Mouse (Mus musculus) B cell, adult (primary cell): ENCODE data around the gene Gys1. TPM values are rescaled to one million over a fixed set of nuclear protein-coding genes. Genes with fewer than 3 reads are reported as not detected.

ENCODE experiments used
- total RNA-seq: library from RNA; stranded (reverse); gene quantifications from 4 replicates; pipeline ENCODE4 v1.2.4, GENCODE M21; 2023; ENCODE audit not compliant: inconsistent age

Gys1 gene
- total RNA-seq = 15.2 to 19.8 TPM (median 17.4 TPM) in 4 replicates

GRCm38 (mm10) chr7:45434203-45435015, at the start of gene Gys1:
Gene Gys1 (plus strand): TSS chr7:45434844.

GRCm38 (mm10) chr7:45395578-45396336, 38.9 kb upstream of the Gys1 start, which contains the start of gene Snrnp70:
Gene Snrnp70 (minus strand): TSS chr7:45395742.

GRCm38 (mm10) chr7:45405091-45406075, 29.3 kb upstream of the Gys1 start, which contains the start of gene Kcna7:
Gene Kcna7 (plus strand): TSS chr7:45405653.

GRCm38 (mm10) chr7:45413113-45413863, 21.4 kb upstream of the Gys1 start, which contains the start of gene Ntf5:
Gene Ntf5 (plus strand): TSS chr7:45413695.

GRCm38 (mm10) chr7:45420615-45420919, 14.1 kb upstream of the Gys1 start, which contains the start of gene Lhb:
Gene Lhb (plus strand): TSS chr7:45420820.

GRCm38 (mm10) chr7:45437521-45438276, 3.1 kb downstream of the Gys1 start, which contains the start of gene Ruvbl2:
Gene Ruvbl2 (minus strand): TSS chr7:45438096.

GRCm38 (mm10) chr7:45459564-45460140, 25.0 kb downstream of the Gys1 start, which contains the start of gene Ftl1:
Gene Ftl1 (minus strand): TSS chr7:45459884.

GRCm38 (mm10) chr7:45466283-45467089, 31.8 kb downstream of the Gys1 start, which contains the start of gene Bax:
Gene Bax (minus strand): TSS chr7:45466898.

GRCm38 (mm10) chr7:45481374-45481927, 46.8 kb downstream of the Gys1 start, which contains the start of gene Tulp2:
Gene Tulp2 (plus strand): TSS chr7:45481877.

GRCm38 (mm10) chr7:45486761-45487415, 52.2 kb downstream of the Gys1 start, which contains the start of gene Gm45808:
Gene Gm45808 (minus strand): TSS chr7:45486811.

GRCm38 (mm10) chr7:45488293-45489204, 53.9 kb downstream of the Gys1 start, which contains the start of gene Dhdh:
Gene Dhdh (minus strand): TSS chr7:45488805.

Other genes starting within 250 kb of the Gys1 start
- 0.54 to 1.1 TPM (median 0.78 TPM) in 4 replicates for gene Ccdc155, start 230.0 kb upstream of the Gys1 start, total RNA-seq
- gene Dkkl1, start 222.7 kb upstream of the Gys1 start, total RNA-seq = 1.3 to 2.7 TPM (median 2.0 TPM) in 3 of 4 replicates, not detected in the other
- gene Tead2, start 219.1 kb upstream of the Gys1 start, total RNA-seq = not detected in 4 replicates
- 1,683 to 1,834 TPM (median 1,832 TPM) in 4 replicates for gene Cd37, start 195.7 kb upstream of the Gys1 start, total RNA-seq
- gene Slc6a16, start 193.8 kb upstream of the Gys1 start, total RNA-seq = not detected in 4 replicates
- gene Slc6a21, start 157.3 kb upstream of the Gys1 start, total RNA-seq = 0.51 to 0.64 TPM (median 0.60 TPM) in 4 replicates
- gene Trpm4, start 101.1 kb upstream of the Gys1 start, total RNA-seq = 5.9 to 13.0 TPM (median 9.1 TPM) in 4 replicates
- gene Hrc, start 99.6 kb upstream of the Gys1 start, total RNA-seq = not detected in 4 replicates
- 0.13 to 0.33 TPM (median 0.23 TPM) in 4 replicates for gene Ppfia3, start 67.8 kb upstream of the Gys1 start, total RNA-seq
- gene Lin7b, start 64.3 kb upstream of the Gys1 start, total RNA-seq = 1.2 TPM in 1 of 4 replicates, not detected in the others
- 574 to 602 TPM (median 590 TPM) in 4 replicates for gene Snrnp70, start 39.1 kb upstream of the Gys1 start, total RNA-seq
- not detected in 4 replicates for gene Kcna7, start 29.2 kb upstream of the Gys1 start, total RNA-seq
- not detected in 4 replicates for gene Ntf5, start 21.1 kb upstream of the Gys1 start, total RNA-seq
- not detected in 4 replicates for gene Lhb, start 14.0 kb upstream of the Gys1 start, total RNA-seq
- 38.2 to 60.2 TPM (median 47.5 TPM) in 4 replicates for gene Ruvbl2, start 3.3 kb downstream of the Gys1 start, total RNA-seq
- 648 to 704 TPM (median 682 TPM) in 4 replicates for gene Ftl1, start 25.0 kb downstream of the Gys1 start, total RNA-seq
- 107 to 138 TPM (median 119 TPM) in 4 replicates for gene Bax, start 32.1 kb downstream of the Gys1 start, total RNA-seq
- gene Tulp2, start 47.0 kb downstream of the Gys1 start, total RNA-seq = not detected in 4 replicates
- 0.77 to 1.8 TPM (median 0.98 TPM) in 4 replicates for gene Gm45808, start 52.0 kb downstream of the Gys1 start, total RNA-seq
- 2.9 to 3.9 TPM (median 3.5 TPM) in 4 replicates for gene Dhdh, start 54.0 kb downstream of the Gys1 start, total RNA-seq
- 76.1 to 93.0 TPM (median 84.2 TPM) in 4 replicates for gene Nucb1, start 75.6 kb downstream of the Gys1 start, total RNA-seq
- 1,362 to 1,471 TPM (median 1,417 TPM) in 4 replicates for gene Ppp1r15a, start 91.4 kb downstream of the Gys1 start, total RNA-seq
- 0.83 to 4.6 TPM (median 2.2 TPM) in 4 replicates for gene Plekha4, start 91.5 kb downstream of the Gys1 start, total RNA-seq
- not detected in 4 replicates for gene Hsd17b14, start 120.0 kb downstream of the Gys1 start, total RNA-seq
- gene Bcat2, start 135.3 kb downstream of the Gys1 start, total RNA-seq = 27.1 to 39.9 TPM (median 32.9 TPM) in 4 replicates
- gene Fgf21, start 180.6 kb downstream of the Gys1 start, total RNA-seq = not detected in 4 replicates
- not detected in 4 replicates for gene Fut1, start 182.4 kb downstream of the Gys1 start, total RNA-seq
- not detected in 4 replicates for gene Izumo1, start 187.0 kb downstream of the Gys1 start, total RNA-seq
- gene Rasip1, start 192.6 kb downstream of the Gys1 start, total RNA-seq = 0.27 to 0.35 TPM in 2 of 4 replicates, not detected in the others
- gene Mamstr, start 205.1 kb downstream of the Gys1 start, total RNA-seq = not detected in 4 replicates
- not detected in 4 replicates for gene Fut2, start 231.6 kb downstream of the Gys1 start, total RNA-seq
- 0.42 TPM in 1 of 4 replicates, not detected in the others for gene Ntn5, start 249.2 kb downstream of the Gys1 start, total RNA-seq